Mouse (Mus musculus) cortical plate, adult 2 months (tissue): ENCODE measurements around the gene Cuedc1.

Experiments
- CTCF ChIP-seq: fragments of 200-500 bp; IDR thresholded peaks from 2 replicates; pipeline ENCODE4 v1.5.1; 2011; ENCODE audit warnings: mild to moderate bottlenecking, control low read depth, low read length; ENCODE audit not compliant: insufficient read depth; ENCODE audit errors: extremely low read depth
- POLR2A ChIP-seq: fragments of 200-500 bp; IDR thresholded peaks from 2 replicates; pipeline ENCODE4 v1.6.1; 2011; ENCODE audit warnings: mild to moderate bottlenecking, low read length, control low read depth; ENCODE audit not compliant: insufficient read depth; ENCODE audit errors: extremely low read depth

GRCm38 (mm10) chr11:88144100-88144499, 46.2 kb downstream of the Cuedc1 start:
- no peak for TF ChIP-seq CTCF
- TF ChIP-seq POLR2A, result no peak
